Mouse (Mus musculus): Measurements from ENCODE around the gene Ccdc175.
A peak's percentile ranks its signal among the peaks of the same experiment; 100 is the strongest.

Ccdc175 gene

DNA sequence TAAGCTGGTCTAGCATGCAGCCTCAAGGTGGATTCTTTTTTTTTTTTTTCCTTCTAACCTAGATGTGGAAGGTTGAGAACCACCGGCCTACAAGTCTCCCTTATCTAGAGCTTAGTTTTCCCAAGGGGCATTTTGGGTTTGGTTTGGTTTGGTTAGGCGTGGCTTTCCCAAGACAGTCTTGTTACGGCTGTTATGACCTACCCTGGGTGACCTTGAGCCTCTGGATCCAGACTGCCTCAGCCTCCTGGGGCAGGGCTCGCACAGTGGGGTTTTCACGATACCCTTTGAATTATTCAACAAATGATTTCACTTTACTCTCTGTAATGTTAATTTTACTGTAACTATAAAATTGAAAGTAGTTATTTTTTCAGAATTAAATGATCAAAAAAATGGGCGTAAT lies 82.1 kb downstream of the Ccdc175 start:
- DNase-seq (ENCODE audit: low spot score in 2 of 2) = no peak

DNA sequence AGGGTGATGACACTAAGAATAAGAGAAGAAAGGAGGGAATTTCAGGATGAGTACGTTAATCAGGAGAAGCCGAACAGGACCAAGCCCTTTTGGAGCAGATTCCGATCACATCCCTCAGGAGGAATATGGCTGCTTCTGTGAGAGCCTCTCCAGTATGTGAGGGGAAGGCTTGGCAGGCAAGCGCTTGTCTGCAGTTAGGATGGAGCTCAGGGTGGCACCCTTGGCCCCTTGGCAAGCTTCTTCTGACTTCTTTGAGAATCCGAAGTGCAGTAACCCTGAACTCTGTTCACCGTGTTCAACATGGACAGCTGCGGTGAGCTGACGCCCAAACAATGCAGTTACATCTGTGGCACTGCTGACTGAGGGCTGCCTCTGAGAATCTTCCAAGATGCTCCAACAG lies 87.9 kb downstream of the Ccdc175 start:
- DNase-seq (ENCODE audit: low spot score in 2 of 2) = no peak

DNA sequence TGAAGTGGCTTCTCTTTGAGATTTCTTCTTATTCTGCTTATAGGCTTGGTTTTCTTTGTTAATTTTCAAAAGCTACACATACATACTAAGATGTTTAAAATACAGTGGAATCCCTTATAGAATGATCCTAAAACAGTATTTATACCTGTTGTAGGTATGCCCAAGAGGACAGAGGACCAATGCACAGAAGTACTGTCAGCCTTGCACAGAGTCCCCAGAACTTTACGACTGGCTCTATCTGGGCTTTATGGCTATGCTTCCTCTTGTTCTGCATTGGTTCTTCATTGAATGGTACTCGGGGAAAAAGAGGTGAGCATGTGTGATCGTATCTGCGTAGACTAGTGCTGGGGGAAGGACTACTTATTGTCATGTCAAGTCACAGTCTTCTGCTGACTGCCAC lies 95.0 kb downstream of the Ccdc175 start:
- DNase-seq (ENCODE audit: low spot score in 2 of 2) = no peak

DNA sequence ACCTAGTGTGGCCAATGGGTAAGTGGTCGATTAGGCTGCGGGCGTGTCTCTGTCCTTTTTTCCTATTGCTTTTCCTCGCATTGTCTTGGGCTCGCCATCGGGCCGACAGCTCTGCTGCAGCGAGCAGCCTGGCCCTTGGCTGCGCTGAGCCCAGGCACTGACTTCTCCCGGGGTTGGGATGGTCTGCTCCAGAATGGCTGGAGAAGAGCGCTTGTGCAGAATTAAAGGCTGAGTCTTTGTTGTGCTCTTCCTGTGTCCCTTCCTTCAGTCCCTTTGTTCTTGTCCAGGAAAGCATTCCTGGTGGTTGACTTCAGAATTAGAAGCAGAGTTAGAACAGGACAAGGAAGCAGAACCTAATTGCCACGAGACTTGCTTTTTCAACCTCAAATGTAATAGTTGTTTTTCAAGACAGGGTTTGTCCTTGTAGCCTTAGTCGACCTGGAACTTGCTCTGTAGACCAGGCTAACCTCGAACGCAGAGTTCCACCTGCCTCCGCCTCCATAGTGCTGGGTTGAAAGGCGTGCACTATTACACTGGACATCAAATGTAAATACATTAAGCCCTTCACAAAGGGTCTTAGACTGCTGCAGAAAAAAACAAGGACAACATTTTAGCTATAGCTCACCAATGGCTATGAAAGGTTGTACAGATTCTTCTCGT lies 98.5 kb downstream of the Ccdc175 start:
- DNase-seq (ENCODE audit: low spot score in 2 of 2) = no peak

DNA sequence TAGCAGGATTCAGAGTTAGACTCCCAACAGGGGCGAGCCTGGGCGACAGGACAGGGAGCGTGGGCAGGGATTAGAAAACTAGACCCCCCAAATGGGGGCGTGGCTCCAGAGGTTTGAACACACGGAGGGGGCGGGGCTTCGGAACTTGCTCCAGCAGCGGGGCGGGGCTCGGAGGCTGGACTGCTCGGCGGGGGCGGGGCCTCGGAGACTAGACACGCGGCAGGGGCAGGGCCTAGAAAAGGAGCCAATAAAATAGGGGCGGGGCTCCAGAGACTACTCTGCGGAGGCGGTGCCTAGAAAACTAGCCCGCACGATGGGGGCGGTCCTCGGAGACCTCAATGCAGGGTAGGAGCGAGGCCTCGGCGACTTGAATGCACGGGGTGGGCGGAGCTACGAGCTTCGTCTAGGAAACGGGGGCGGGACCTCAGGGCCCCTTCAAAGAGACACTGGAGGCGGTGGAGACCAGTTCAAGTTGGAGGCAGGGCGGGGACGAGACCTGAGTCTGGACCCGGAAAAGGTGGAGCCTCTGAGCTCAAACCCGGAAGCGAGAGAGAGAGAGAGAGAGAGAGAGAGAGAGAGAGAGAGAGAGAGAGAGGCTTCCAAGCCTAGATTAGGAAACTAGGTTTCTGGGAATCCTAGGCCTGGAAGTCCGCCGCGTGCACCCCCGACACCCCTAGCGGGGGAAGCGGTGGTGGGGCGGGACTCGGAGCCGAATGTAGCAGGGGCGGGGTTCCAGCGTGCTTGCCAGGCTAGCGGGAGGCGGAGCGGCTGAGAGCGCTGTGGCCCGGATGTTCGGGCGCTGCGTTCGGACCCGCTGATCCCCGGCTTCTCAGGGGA lies 99.3 kb downstream of the Ccdc175 start, which contains the start of the genes L3hypdh and Jkamp:
Gene L3hypdh (minus strand): TSS at position 111 of the 837 bp plus-strand sequence.
Gene Jkamp (plus strand): TSS at position 261 of the 837 bp plus-strand sequence.
- DNase-seq (ENCODE audit: low spot score in 2 of 2) = peak; percentile 98 to 99

DNA sequence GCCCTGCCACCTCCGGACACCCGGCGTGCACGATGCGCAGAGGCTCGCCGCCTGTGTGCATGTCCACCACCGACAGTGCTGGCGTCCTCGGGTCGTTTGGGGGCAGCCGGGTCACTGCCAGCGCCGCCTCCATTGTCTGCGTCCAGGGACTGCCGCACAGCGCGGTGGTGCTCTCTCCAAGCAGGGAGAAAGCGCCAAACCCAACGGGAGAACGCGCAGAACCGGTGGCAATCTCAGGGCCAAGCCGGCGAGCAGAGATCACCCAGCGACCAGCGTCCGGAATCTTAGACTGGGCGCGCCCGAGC lies 99.9 kb downstream of the Ccdc175 start:
- peak in 1 of 2 experiments; percentile 30 for DNase-seq (ENCODE audit: low spot score in 2 of 2)

DNA sequence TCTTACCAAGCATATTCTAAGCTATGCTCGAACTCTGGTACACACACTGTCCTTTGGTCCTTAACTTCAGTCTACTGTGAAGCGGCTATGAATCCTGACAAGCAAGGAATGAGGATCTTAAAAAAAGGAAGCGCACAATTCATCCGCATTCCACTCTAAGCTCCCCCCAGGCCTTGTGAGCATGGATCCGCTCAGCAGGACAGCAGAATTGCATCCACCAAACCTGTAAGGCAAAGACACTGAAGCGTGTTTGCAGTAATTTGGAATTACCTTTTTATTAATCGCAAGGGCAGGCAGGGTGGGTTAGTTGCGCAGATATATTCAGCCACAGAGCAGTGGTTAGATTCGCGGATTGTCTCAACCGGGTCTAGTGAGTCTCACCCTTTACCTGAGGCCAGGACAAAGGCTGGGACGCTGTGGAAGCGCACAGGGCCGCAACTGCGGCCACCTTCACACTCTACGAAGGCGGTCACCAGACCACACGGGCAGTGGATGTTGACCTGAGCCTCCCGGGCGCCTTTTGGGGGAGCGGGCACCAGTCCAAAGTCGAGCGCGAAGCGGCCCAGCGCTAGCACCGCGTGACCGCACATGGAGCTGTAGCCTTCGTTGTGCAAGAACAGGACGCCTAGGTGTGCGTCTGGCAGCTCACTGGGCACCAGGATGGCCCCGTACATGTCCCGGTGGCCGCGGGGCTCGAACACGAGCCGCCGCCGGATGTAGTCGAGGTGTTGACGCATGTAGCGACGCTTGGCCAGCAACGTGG lies 100.4 kb downstream of the Ccdc175 start:
- DNase-seq (ENCODE audit: low spot score in 2 of 2) = peak in 1 of 2 experiments; percentile 35

DNA sequence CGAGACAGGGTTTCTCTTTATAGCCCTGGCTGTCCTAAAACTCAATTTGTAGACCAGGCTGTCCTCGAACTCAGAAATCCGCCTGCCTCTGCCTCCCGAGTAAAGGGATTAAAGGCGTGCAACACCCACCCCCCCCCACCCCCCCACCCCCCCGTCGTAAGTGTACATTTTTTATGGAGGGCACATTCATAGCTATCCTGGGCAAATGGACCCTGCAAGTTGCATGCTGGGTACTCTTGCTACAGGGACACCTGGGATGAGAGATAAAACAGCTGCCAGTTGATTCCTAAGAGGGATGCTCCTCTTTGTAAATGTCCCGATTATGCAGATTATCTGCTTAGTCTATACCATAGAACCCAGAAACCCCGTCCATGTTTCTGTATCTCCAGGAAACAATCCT lies 101.6 kb downstream of the Ccdc175 start:
- DNase-seq (ENCODE audit: low spot score in 2 of 2) = no peak

DNA sequence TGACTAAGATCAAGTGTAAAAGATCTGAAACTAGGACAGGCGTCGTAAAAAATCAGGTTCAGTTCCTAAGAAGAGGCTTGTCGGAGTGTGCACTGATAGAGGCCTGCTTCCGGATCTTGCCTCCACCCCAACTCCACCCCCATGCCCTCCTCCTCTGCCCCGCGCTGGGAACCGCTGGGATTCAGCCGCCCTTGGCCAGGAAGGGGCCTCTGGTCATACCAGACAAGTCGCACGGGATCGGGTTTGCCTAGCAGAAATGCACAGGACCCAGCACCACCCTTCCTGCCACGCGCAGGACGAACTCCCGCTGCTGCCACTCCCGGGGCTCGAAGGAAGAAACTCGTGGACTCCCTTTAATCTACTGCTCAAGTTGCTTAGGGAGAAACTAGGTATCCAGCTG lies 102.5 kb downstream of the Ccdc175 start:
- DNase-seq (ENCODE audit: low spot score in 2 of 2) = no peak

DNA sequence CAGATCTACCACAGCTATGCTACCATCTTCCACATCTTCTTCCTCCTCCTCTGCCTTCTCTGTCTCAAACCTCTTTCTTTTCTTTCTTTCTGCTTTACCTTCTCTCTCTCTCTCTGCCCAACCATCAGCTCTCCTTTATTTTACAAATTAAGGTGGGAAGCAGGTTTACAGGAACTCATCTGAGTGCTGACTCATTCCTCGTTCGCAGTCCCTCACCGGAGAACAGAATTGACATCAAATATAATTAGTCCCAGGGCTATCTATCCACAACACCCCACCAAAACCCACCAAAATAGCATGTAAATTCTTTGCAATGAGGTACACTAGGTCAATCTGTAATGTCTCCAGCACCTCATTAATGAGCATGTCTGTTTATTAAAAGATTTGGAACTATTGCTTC lies 102.9 kb downstream of the Ccdc175 start:
- no peak for DNase-seq (ENCODE audit: low spot score in 2 of 2)

DNA sequence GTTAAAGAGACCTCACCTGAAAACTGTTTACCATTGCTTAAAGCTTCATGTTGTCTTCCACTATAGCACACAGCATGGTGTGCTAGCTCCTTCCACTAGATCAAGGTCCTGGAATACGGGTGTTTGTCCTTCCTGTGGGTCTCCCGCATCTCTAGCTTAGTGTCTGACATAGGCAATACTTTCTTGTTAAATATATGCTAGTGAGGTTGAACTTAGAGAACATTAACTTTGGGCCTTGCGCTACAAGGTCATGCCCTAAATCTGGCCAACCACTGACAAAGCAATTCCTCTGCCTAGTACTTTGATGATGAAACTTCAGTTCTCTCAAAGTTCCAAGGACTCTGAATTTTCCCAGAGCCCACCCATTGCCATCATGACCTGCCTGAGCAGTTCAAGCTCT lies 106.6 kb downstream of the Ccdc175 start:
- DNase-seq (ENCODE audit: low spot score in 2 of 2) = no peak

DNA sequence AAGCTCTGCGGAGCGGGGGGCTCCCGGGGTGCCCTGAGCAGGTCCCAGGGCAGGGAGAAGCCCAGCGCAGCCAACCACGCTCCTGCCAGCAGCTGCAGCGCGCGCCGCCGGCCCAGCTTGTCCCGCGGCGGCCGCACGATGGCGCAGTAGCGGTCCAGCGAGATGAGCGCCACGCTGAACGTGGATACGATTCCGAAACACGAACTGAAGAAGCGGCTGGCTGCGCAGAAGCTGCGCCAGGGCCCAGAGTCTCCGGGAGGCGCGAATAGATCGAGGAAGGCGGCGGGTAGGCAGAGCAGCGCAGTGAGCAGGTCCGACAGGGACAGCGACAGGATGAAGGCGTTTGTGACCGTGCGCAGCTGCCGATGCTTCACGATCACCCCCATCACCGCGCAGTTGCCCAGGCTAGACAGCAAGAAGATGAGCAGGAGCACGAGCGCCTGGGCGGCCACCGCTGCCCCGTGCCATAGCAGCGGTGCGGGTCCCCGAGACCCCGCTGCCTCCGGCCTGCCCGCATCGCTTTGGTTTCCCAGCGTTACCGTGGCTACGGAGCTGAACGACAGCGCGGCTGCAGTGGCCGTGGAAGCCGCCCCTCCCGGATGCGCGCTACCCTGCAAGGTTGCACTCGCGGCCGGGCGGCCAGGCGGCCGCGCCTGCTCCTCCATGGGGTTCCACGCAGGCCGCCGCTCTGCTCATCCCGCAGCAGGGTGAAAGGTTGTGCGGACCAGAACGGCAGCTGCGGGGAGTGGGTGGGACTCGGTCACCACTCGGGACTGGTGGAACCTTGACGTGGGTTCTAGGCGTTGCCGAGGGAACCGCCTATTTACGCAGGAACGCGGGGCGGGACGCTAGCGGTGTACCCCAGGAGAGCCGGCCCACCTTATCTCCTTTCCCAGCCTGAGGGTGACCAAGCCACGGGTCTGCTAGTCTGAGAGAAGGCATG lies 114.2 kb downstream of the Ccdc175 start, which contains the start of gene Gpr135:
Gene Gpr135 (minus strand): TSS at position 799 of the 943 bp plus-strand sequence.
- DNase-seq (ENCODE audit: low spot score in 2 of 2) = peak; percentile 76 to 91

DNA sequence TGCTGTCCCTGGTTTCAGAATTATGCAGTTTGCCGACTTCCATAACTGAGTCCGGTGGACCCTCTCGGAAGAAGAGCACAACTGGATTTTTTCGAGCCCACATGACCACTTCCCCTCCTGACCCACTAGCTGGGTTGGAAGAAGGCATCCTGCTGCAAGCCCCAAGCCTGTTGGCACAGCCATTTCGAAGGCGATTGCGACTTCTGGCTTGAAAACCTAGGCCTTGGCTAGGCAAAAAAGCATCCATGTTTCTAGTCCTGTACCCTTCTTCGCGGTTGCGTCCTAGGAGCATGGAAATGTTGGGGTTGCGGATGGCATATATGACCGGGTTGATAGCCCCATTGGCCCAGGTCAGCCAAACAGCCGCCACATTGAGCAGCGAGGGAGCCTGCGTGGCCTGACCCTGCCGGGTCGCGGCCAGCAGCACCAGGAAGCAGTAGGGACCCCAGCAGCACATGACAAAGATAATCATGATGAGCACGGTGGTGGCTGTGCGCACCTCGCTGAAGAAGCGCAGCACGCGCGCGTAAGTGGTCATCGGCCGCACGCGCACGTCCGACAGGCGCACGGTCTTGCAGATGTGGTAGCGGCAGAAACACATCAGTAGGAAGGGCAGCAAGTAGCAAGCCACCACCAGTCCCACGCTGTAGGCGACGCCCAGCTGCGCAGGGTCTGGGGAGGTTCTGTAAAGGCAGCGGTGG lies 115.1 kb downstream of the Ccdc175 start:
- DNase-seq (ENCODE audit: low spot score in 2 of 2) = peak in 1 of 2 experiments; percentile 29

DNA sequence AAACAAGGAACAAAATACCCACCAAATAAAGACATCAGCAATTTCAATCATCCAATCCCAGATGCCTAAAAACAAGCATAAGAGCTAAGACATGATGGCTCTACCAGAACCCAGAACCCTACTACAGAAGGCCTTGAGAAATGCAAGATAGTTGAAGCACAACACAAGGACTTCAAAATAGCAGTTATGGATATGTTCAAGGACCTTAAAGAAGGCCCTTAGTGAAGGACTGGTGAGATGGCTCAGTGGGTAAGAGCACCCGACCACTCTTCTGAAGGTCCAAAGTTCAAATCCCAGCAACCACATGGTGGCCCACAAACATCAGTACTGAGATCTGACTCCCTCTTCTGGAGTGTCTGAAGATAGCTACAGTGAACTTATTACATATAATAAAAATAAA lies 127.0 kb downstream of the Ccdc175 start:
- DNase-seq (ENCODE audit: low spot score in 2 of 2) = no peak

DNA sequence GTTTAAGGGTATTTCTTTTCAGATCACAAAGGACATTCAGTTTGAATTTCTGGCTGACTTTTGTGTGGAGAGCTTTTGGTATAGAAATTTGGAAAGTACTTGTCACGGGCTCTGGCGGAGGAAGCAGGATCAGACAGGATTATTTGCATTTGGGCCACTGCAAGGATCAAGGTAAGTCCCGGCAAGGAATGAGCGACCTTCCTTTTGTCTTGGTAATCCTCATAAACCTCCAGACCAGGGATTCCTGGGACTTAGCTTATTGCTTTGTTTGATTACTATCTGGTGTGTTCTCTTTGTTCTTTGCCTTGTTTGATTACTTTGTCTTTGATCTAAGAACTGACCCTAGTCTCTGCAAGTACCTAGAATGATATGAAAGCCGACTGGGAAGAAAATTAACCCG lies 131.0 kb downstream of the Ccdc175 start:
- no peak for DNase-seq (ENCODE audit: low spot score in 2 of 2)

DNA sequence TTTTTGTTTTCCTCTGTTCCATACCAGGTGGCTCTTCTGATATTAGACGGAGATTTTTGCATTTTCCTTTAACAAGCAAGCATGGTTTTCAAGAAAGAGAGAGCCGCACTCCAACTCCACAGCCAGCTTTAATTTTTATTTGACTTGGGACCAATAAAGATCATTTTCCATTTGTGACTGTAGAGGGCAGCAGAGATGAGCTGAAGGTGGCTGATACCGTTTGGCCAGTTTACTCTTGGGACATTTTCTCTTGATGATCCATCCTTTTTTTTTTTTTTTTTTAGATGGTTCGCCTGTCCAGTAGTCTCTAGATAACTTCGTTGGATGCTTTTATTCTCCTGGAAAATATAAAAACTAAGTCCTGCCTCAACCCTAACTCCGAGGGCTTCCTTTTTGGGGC lies 131.5 kb downstream of the Ccdc175 start:
- DNase-seq (ENCODE audit: low spot score in 2 of 2) = peak in 1 of 2 experiments; percentile 7

DNA sequence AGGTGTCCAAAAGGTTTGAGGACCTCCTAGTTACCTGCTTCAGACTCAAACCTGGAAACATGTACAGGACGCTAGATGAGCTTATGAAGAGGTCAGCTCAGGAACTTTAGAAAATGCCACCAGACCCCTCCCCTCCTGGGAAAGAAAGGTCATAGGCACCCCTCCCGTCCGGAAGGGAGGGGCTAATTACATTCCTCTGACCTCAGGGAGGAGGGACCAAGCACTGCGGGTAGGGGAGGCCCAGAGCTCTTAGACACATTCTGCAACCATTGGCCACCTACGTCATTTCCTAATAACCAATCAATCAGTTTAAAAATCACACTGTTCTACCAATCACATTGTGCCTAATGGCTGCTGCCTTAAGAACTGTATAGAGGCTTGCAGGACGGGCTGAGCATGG lies 132.3 kb downstream of the Ccdc175 start:
- DNase-seq (ENCODE audit: low spot score in 2 of 2) = no peak
